Mouse (Mus musculus): ENCODE data around the gene Zfp580.

Gene Zfp580

GRCm38 (mm10) chr7:5098769-5099168 is 47.4 kb downstream of the Zfp580 start:
- TF ChIP-seq CTCF (conservative IDR thresholded peaks at IDR 0.05; ENCODE audit: low read length), result no peak
- TF ChIP-seq NANOG (IDR thresholded peaks at IDR 0.05; ENCODE audit: borderline replicate concordance, low read length), result no peak
- TF ChIP-seq POU5F1 (IDR thresholded peaks at IDR 0.05; ENCODE audit: borderline replicate concordance, low read length), result no peak
- Histone ChIP-seq H3K36me3 (ENCODE audit: insufficient read depth, low read length) (peaks cover 54% of the 10 kb centered on the region), H3K27me3 (ENCODE audit: insufficient read depth, low read length) (no peaks in the 10 kb centered on the region), H3K4me3 (replicated peaks; ENCODE audit: low read length) (no peak overlapping the region), H3K9me3 (ENCODE audit: low read length) (no peaks in the 10 kb centered on the region), H3K4me1 (replicated peaks; ENCODE audit: low read depth, low read length) (peaks cover 61% of the 10 kb centered on the region)

GRCm38 (mm10) chr7:5099796-5100195 is 48.5 kb downstream of the Zfp580 start:
- H3K36me3 ChIP-seq (ENCODE audit: insufficient read depth, low read length), result peaks cover 44% of the 10 kb centered on the region
- TF ChIP-seq POU5F1 (IDR thresholded peaks at IDR 0.05; ENCODE audit: borderline replicate concordance, low read length) (no peak), CTCF (conservative IDR thresholded peaks at IDR 0.05; ENCODE audit: low read length) (no peak), NANOG (IDR thresholded peaks at IDR 0.05; ENCODE audit: borderline replicate concordance, low read length) (no peak)

GRCm38 (mm10) chr7:5101066-5101663 is 49.8 kb downstream of the Zfp580 start:
- no peaks in the 10 kb centered on the region for H3K27me3 ChIP-seq (ENCODE audit: insufficient read depth, low read length)
- no peak for TF ChIP-seq NANOG (IDR thresholded peaks at IDR 0.05; ENCODE audit: borderline replicate concordance, low read length)
- no peak for TF ChIP-seq POU5F1 (IDR thresholded peaks at IDR 0.05; ENCODE audit: borderline replicate concordance, low read length)
- no peak for TF ChIP-seq CTCF (conservative IDR thresholded peaks at IDR 0.05; ENCODE audit: low read length)

More at GRCm38 (mm10) chr7:5099796-5100195, 48.5 kb downstream of the Zfp580 start:
- Histone ChIP-seq H3K4me3 (replicated peaks; ENCODE audit: low read length) (no peak overlapping the region), H3K9me3 (ENCODE audit: low read length) (no peaks in the 10 kb centered on the region), H3K27me3 (ENCODE audit: insufficient read depth, low read length) (no peaks in the 10 kb centered on the region), H3K4me1 (replicated peaks; ENCODE audit: low read depth, low read length) (peaks cover 52% of the 10 kb centered on the region)

GRCm38 (mm10) chr7:5102564-5102963 is 51.2 kb downstream of the Zfp580 start:
- Histone ChIP-seq H3K4me3 (replicated peaks; ENCODE audit: low read length) (no peak overlapping the region), H3K27me3 (ENCODE audit: insufficient read depth, low read length) (no peaks in the 10 kb centered on the region), H3K36me3 (ENCODE audit: insufficient read depth, low read length) (peaks cover 18% of the 10 kb centered on the region), H3K4me1 (replicated peaks; ENCODE audit: low read depth, low read length) (peaks cover 28% of the 10 kb centered on the region), H3K9me3 (ENCODE audit: low read length) (no peaks in the 10 kb centered on the region)
- no peak for TF ChIP-seq POU5F1 (IDR thresholded peaks at IDR 0.05; ENCODE audit: borderline replicate concordance, low read length)
- TF ChIP-seq CTCF (conservative IDR thresholded peaks at IDR 0.05; ENCODE audit: low read length), result no peak
- no peak for TF ChIP-seq NANOG (IDR thresholded peaks at IDR 0.05; ENCODE audit: borderline replicate concordance, low read length)

More at GRCm38 (mm10) chr7:5101066-5101663, 49.8 kb downstream of the Zfp580 start:
- Histone ChIP-seq H3K4me3 (replicated peaks; ENCODE audit: low read length) (no peak overlapping the region), H3K36me3 (ENCODE audit: insufficient read depth, low read length) (peaks cover 30% of the 10 kb centered on the region), H3K4me1 (replicated peaks; ENCODE audit: low read depth, low read length) (peaks cover 39% of the 10 kb centered on the region), H3K9me3 (ENCODE audit: low read length) (no peaks in the 10 kb centered on the region)

Measured in E14TG2a.4 (cell line).